Mouse (Mus musculus): ENCODE measurements at regions not wholly inside any gene's neighbourhood (a gene's known extent, or its start where the extent isn't known, plus 50 kb on each side); places are given as distances from the start of the nearest gene placed in this dataset.
"Not testable (repeated sequence)": the region's sequence is repeated elsewhere in the genome, so short reads cannot be mapped to it uniquely, and the experiment has no call there.

- not testable (repeated sequence) for TF ChIP-seq USF2 (IDR thresholded peaks at IDR 0.05; ENCODE audit: borderline replicate concordance in 1 of 2, insufficient read depth in 1 of 2, low read depth in 1 of 2, low read length in 2 of 2); POLR2AphosphoS2 (IDR thresholded peaks at IDR 0.05; ENCODE audit: low read length); ZNF384 (IDR thresholded peaks at IDR 0.05; ENCODE audit: low read depth, low read length); ZMIZ1 (IDR thresholded peaks at IDR 0.05; ENCODE audit: low read depth, low read length); CTCF (IDR thresholded peaks at IDR 0.05 in 2 of 3, conservative IDR thresholded peaks at IDR 0.05 in 1 of 3; ENCODE audit: control insufficient read depth in 1 of 3, insufficient read depth in 1 of 3, low read depth in 2 of 3, low read length in 3 of 3, poor library complexity in 1 of 3, severe bottlenecking in 1 of 3); USF1 (IDR thresholded peaks at IDR 0.05; ENCODE audit: low read depth, low read length); MAZ (IDR thresholded peaks at IDR 0.05; ENCODE audit: low read depth, low read length)
Observed at GRCm38 (mm10) chr12:114816858-114817257, 1230.7 kb upstream of the Zfp386 start.
